ENCODE assay signal across 30 mouse cellular contexts in genomic region chr2:77920621-77921020, GRCm38 (mm10).
"Had no signal": no experiment of that assay in that cellular context is flagged by ENCODE, and none has a peak within 500 bp of the region (broad histone marks: within the 10 kb centered on the region; RNA-seq: fewer than 3 reads in every experiment).

No protein-coding gene starts in this region.

- H3K9me3 ChIP-seq: heart, embryonic 12.5 days; heart, embryonic 13.5 days; heart, embryonic 15.5 days; hindbrain, embryonic 10.5 days; hindbrain, embryonic 12.5 days; hindbrain, embryonic 13.5 days; hindbrain, embryonic 15.5 days; intestine, embryonic 15.5 days; kidney, embryonic 15.5 days had no signal

- H3K4me1 ChIP-seq: heart, embryonic 12.5 days; heart, embryonic 13.5 days; heart, embryonic 15.5 days; hindbrain, embryonic 10.5 days; hindbrain, embryonic 12.5 days; hindbrain, embryonic 13.5 days; hindbrain, embryonic 15.5 days; intestine, embryonic 15.5 days; kidney, embryonic 15.5 days had no signal

- H3K27me3 ChIP-seq: heart, embryonic 12.5 days; heart, embryonic 13.5 days; heart, embryonic 15.5 days; hindbrain, embryonic 12.5 days; hindbrain, embryonic 13.5 days; hindbrain, embryonic 15.5 days; intestine, embryonic 15.5 days; kidney, embryonic 15.5 days had no signal

- H3K4me3 ChIP-seq: heart, embryonic 12.5 days; heart, embryonic 13.5 days; heart, embryonic 15.5 days; hindbrain, embryonic 10.5 days; hindbrain, embryonic 12.5 days; hindbrain, embryonic 13.5 days; hindbrain, embryonic 15.5 days; intestine, embryonic 15.5 days; kidney, embryonic 15.5 days; layer of hippocampus, adult 2 months; left cerebral cortex, adult 2 months had no signal

- H3K27ac ChIP-seq: heart, embryonic 13.5 days; heart, embryonic 15.5 days; hindbrain, embryonic 10.5 days; hindbrain, embryonic 12.5 days; hindbrain, embryonic 13.5 days; hindbrain, embryonic 14.5 days; hindbrain, embryonic 15.5 days; hindbrain, postnatal 0 days; intestine, embryonic 15.5 days; kidney, embryonic 15.5 days; kidney, postnatal 0 days; layer of hippocampus, adult 2 months; left cerebral cortex, adult 2 months had no signal

- DNase-seq: heart, postnatal 10 days; heart, postnatal 14 days; heart, postnatal 36 days; heart, postnatal 4 days; kidney, adult 11 months; kidney, adult 18-20 months; kidney, adult 2 months; kidney, adult 8-10 months; kidney, adult 9 months; kidney, postnatal 10 days; kidney, postnatal 14 days; kidney, postnatal 25 days; kidney, postnatal 36 days; kidney, postnatal 4 days; layer of hippocampus, adult 9-11 months; layer of hippocampus, postnatal 36 days had no signal
